Mouse (Mus musculus) limb, embryonic 14.5 days (tissue): ENCODE measurements around the gene Rassf4. TPM values are rescaled to one million over a fixed set of nuclear protein-coding genes. Genes with fewer than 3 reads are reported as not detected.

ENCODE experiments used
- ATAC-seq: fragments of 200-750 bp; cut with Nextera tagmentation; 2 replicates; pipeline ENCODE4 v1.8.0; 2017; ENCODE audit warnings: low read depth, moderate number of reproducible peaks, moderate TSS enrichment; ENCODE audit not compliant: low FRiP score
- DNase-seq: peaks from one replicate; pipeline ENCODE4 v3.0.0-alpha.2; 2015; ENCODE audit warnings: low spot score
- H3K27ac ChIP-seq: fragments of 300-500 bp; sonication (generic); replicated peaks from 2 replicates; pipeline ENCODE4 v1.5.1; 2014; ENCODE audit warnings: low read depth, mild to moderate bottlenecking, low read length, moderate library complexity, mixed read lengths
- H3K27me3 ChIP-seq: fragments of 300-500 bp; sonication (generic); 2 replicates; pipeline ENCODE4 v1.6.1; 2014; ENCODE audit warnings: low read length, mixed read lengths; ENCODE audit not compliant: control insufficient read depth, insufficient read depth
- H3K36me3 ChIP-seq: fragments of 300-500 bp; sonication (generic); 2 replicates; pipeline ENCODE4 v1.6.1; 2014; ENCODE audit warnings: mild to moderate bottlenecking, low read length, moderate library complexity, mixed read lengths; ENCODE audit not compliant: control insufficient read depth, insufficient read depth
- H3K4me1 ChIP-seq: fragments of 300-500 bp; sonication (generic); 2 replicates; pipeline ENCODE4 v1.6.1; 2014; ENCODE audit warnings: antibody characterized with exemption, low read length, mixed read lengths; ENCODE audit not compliant: control insufficient read depth, insufficient read depth
- H3K4me2 ChIP-seq: fragments of 300-500 bp; sonication (generic); replicated peaks from 2 replicates; pipeline ENCODE4 v1.6.1; 2014; ENCODE audit warnings: low read depth, mild to moderate bottlenecking, low read length, moderate library complexity; ENCODE audit not compliant: severe bottlenecking
- H3K4me3 ChIP-seq: fragments of 300-500 bp; sonication (generic); replicated peaks from 2 replicates; pipeline ENCODE4 v1.5.1; 2014; ENCODE audit warnings: low read length
- H3K9ac ChIP-seq: fragments of 300-500 bp; sonication (generic); 2 replicates; pipeline ENCODE4 v1.6.1; 2014; ENCODE audit warnings: mild to moderate bottlenecking, low read depth, low read length, moderate library complexity; ENCODE audit not compliant: severe bottlenecking
- H3K9me3 ChIP-seq: fragments of 300-500 bp; sonication (generic); 2 replicates; pipeline ENCODE4 v1.6.1; 2016; ENCODE audit warnings: low read length; ENCODE audit not compliant: control insufficient read depth
- POLR2A ChIP-seq: fragments of 200-500 bp; IDR thresholded peaks from 2 replicates; pipeline ENCODE4 v1.8.0; 2012; ENCODE audit warnings: inconsistent platforms, mild to moderate bottlenecking, moderate library complexity, borderline replicate concordance; ENCODE audit not compliant: insufficient read depth, insufficient read length; ENCODE audit errors: extremely low read depth
- WGBS: fragments of 180-500 bp; shearing (Covaris S2); extraction: QIAGEN DNeasy Blood & Tissue Kit; methylation state at CpG from one replicate; pipeline ENCODE4 v1.1.7; 2014; 5-methylcytosine and 5-hydroxymethylcytosine counted together
- polyA plus RNA-seq, 2 experiments: library from polyadenylated mRNA; depleted of rRNA in 1 of 2; stranded (reverse) in 1 of 2; unstranded in 1 of 2; fragments of >200 nt; fragmentation: Nextera tagmentation in 1 of 2; extraction: Ambion mirVana in 1 of 2; gene quantifications; 2 replicates each; pipeline versions ENCODE4 v1.2.1 to v1.2.3; 2012 to 2014

The Rassf4 gene
- polyA plus RNA-seq, 2 experiments: 5.9 to 11.3 TPM

- TF ChIP-seq POLR2A: no peak
- Histone ChIP-seq H3K4me1 (no peaks in the 10 kb centered on the region; the same call in 1 of the 2 replicates), H3K36me3 (no peaks in the 10 kb centered on the region), H3K9me3 (no peaks in the 10 kb centered on the region), H3K4me2 (no peak overlapping the region), H3K4me3 (no peak overlapping the region), H3K27me3 (no peaks in the 10 kb centered on the region), H3K27ac (no peak overlapping the region), H3K9ac (no peak overlapping the region)
- DNase-seq: no peak
- no peak for ATAC-seq
- 78% methylated on average over 5 of the region's 5 CpGs for WGBS
These were observed 6.0 kb upstream of the Rassf4 start for GRCm38 (mm10) chr6:116679563-116680288.

GRCm38 (mm10) chr6:116677321-116677720, 3.6 kb upstream of the Rassf4 start:
- Histone ChIP-seq H3K9me3 (no peaks in the 10 kb centered on the region), H3K4me1 (peaks cover 6% of the 10 kb centered on the region; the same call in 1 of the 2 replicates), H3K27ac (no peak overlapping the region), H3K4me3 (no peak overlapping the region), H3K36me3 (no peaks in the 10 kb centered on the region), H3K27me3 (no peaks in the 10 kb centered on the region), H3K9ac (no peak overlapping the region), H3K4me2 (no peak overlapping the region)
- ATAC-seq (no peak), DNase-seq (no peak)
- no peak for TF ChIP-seq POLR2A
- WGBS: 71% methylated on average over 6 of the region's 6 CpGs

- Histone ChIP-seq H3K4me3 (no peak overlapping the region), H3K36me3 (no peaks in the 10 kb centered on the region), H3K9ac (no peak overlapping the region), H3K27me3 (no peaks in the 10 kb centered on the region), H3K9me3 (no peaks in the 10 kb centered on the region), H3K27ac (no peak overlapping the region), H3K4me1 (peaks cover 6% of the 10 kb centered on the region; the same call in 1 of the 2 replicates), H3K4me2 (no peak overlapping the region)
- 63% methylated on average over 10 of the region's 10 CpGs for WGBS
- TF ChIP-seq POLR2A: no peak
- DNase-seq (no peak), ATAC-seq (no peak)
These were observed 2.7 kb upstream of the Rassf4 start for GRCm38 (mm10) chr6:116676355-116676913.

- no peak for ATAC-seq
- WGBS: 23% methylated on average over 15 of the region's 16 CpGs
- H3K27ac ChIP-seq: no peak overlapping the region
- DNase-seq: no peak
- H3K36me3 ChIP-seq: no peaks in the 10 kb centered on the region
- H3K9ac ChIP-seq: peak overlapping the region; percentile 47
- no peak for TF ChIP-seq POLR2A
- H3K27me3 ChIP-seq: no peaks in the 10 kb centered on the region
- peaks cover 6% of the 10 kb centered on the region; the same call in 1 of the 2 replicates for H3K4me1 ChIP-seq
- H3K9me3 ChIP-seq: no peaks in the 10 kb centered on the region
- H3K4me3 ChIP-seq: peak overlapping the region; percentile 50
- peak overlapping the region; percentile 98 for H3K4me2 ChIP-seq
These were observed 633 bp upstream of the Rassf4 start for GRCm38 (mm10) chr6:116674283-116674886.

GRCm38 (mm10) chr6:116672349-116672748, 1.4 kb downstream of the Rassf4 start:
- no peak overlapping the region for H3K4me2 ChIP-seq
- WGBS: 85% methylated on average over 5 of the region's 5 CpGs
- TF ChIP-seq POLR2A: no peak

More at GRCm38 (mm10) chr6:116672349-116672748, 1.4 kb downstream of the Rassf4 start:
- H3K9ac ChIP-seq: no peak overlapping the region
- no peaks in the 10 kb centered on the region for H3K27me3 ChIP-seq
- peaks cover 6% of the 10 kb centered on the region; the same call in 1 of the 2 replicates for H3K4me1 ChIP-seq
- H3K4me3 ChIP-seq: no peak overlapping the region
- H3K9me3 ChIP-seq: no peaks in the 10 kb centered on the region
- DNase-seq (no peak), ATAC-seq (no peak)
- no peak overlapping the region for H3K27ac ChIP-seq
- no peaks in the 10 kb centered on the region for H3K36me3 ChIP-seq
